Mouse (Mus musculus) ovary, adult 18-20 months (tissue): ENCODE data around the gene Exo1.

Experiments
- DNase-seq: peaks from one replicate; pipeline ENCODE4 v3.0.0; 2022; ENCODE audit warnings: low spot score, mixed read lengths

The Exo1 gene

DNA sequence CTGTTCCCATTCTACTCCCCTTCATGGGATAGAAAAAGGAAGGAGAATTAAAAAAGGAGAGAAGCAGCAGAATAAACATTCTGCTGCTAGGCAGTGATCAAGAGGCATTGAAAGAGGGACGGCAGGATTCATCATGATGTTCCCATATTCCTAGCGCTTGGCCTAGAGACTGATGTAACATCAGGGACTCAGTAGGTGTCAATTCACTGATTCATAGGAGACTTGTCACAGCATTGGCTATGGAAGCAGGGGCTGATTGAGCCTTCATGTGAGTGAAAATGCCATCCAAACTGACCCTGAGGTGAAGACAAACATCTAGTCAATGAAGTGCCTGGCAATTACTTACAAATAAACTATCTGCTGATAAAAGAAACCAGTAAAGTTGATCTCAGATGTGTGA, 70.5 kb downstream of the Exo1 start:
- no peak for DNase-seq

- no peak for DNase-seq
These were observed 81.4 kb downstream of the Exo1 start for GRCm38 (mm10) chr1:175961786-175962185.
